Mouse (Mus musculus): ENCODE data around the gene Lrrc8d. TPM values are rescaled to one million over a fixed set of nuclear protein-coding genes. Genes with fewer than 3 reads are reported as not detected.
A peak's percentile ranks its signal among the peaks of the same experiment; 100 is the strongest.

Lrrc8d gene
- polyA plus RNA-seq, 2 experiments: 8.2 to 13.4 TPM

DNA sequence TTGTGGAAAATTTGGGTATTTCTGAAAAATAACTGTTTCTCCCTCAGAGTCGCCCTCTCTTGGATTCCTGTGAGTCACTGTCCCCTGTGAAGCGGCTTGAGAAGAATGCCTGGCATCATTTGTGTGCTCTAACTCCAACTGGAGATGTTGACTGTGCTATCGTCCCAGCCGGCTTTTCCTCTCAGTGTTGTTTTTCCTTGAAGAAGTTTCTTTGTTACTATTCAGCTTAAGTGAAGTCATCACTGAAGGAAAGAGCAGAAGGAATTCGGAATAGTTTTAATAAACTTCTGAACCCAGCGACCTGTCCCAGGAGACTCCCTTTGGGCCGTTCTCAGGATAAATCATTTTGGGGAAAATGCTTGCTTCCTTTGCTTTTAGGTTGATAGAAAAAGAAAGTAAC, 132.4 kb downstream of the Lrrc8d start:
- no peaks in the 10 kb centered on the region for H3K27me3 ChIP-seq (ENCODE audit: control insufficient read depth, insufficient read depth, low read length)
- H3K27ac ChIP-seq (replicated peaks; ENCODE audit: low read depth, low read length): no peak overlapping the region
- TF ChIP-seq POLR2A (IDR thresholded peaks at IDR 0.05; ENCODE audit: borderline replicate concordance, extremely low read depth, insufficient read depth, insufficient read length): no peak
- no peak overlapping the region for H3K4me2 ChIP-seq (replicated peaks; ENCODE audit: low read depth, low read length, severe bottlenecking)
- WGBS: 63% methylated on average over 7 of the region's 7 CpGs
- H3K4me1 ChIP-seq (ENCODE audit: control insufficient read depth, insufficient read depth, low read length): peaks cover 7% of the 10 kb centered on the region; the same call in 1 of the 2 replicates
- H3K9ac ChIP-seq (ENCODE audit: low read depth, low read length, severe bottlenecking): no peak overlapping the region
- no peaks in the 10 kb centered on the region for H3K36me3 ChIP-seq (ENCODE audit: control insufficient read depth, insufficient read depth, low read length)
- H3K4me3 ChIP-seq (replicated peaks; ENCODE audit: low read length): no peak overlapping the region
- peak; percentile 49 for DNase-seq (ENCODE audit: low spot score)
- no peaks in the 10 kb centered on the region for H3K9me3 ChIP-seq (ENCODE audit: control insufficient read depth, low read length)
- no peak for ATAC-seq (ENCODE audit: low FRiP score, low read depth)

DNA sequence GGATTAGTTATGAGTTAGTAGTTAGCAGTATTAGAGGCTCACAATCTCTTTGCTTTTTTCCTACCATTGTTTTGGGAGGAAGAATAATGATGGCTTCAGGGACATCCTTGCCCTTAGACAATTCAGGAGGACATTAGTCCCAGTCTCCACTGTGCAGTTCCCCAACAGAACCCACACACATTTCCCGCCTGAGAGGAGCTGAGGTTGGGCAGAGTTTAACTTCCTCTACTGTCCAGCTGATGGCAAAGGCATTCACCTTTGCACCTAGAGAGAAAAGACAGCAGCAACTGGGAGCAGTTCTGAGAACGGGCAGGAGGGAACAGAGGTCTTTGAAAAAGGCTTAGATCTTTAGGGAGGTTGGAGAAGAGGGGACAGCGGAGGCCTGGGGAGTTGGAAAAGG, 134.2 kb downstream of the Lrrc8d start:
- no peaks in the 10 kb centered on the region for H3K9me3 ChIP-seq (ENCODE audit: control insufficient read depth, low read length)
- no peak overlapping the region for H3K9ac ChIP-seq (ENCODE audit: low read depth, low read length, severe bottlenecking)
- no peaks in the 10 kb centered on the region for H3K36me3 ChIP-seq (ENCODE audit: control insufficient read depth, insufficient read depth, low read length)
- WGBS: 69% methylated on average over 3 of the region's 3 CpGs
- ATAC-seq (ENCODE audit: low FRiP score, low read depth): no peak
- H3K4me1 ChIP-seq (ENCODE audit: control insufficient read depth, insufficient read depth, low read length): peaks cover 6% of the 10 kb centered on the region; the same call in 1 of the 2 replicates
- no peaks in the 10 kb centered on the region for H3K27me3 ChIP-seq (ENCODE audit: control insufficient read depth, insufficient read depth, low read length)
- no peak for DNase-seq (ENCODE audit: low spot score)
- no peak for TF ChIP-seq POLR2A (IDR thresholded peaks at IDR 0.05; ENCODE audit: borderline replicate concordance, extremely low read depth, insufficient read depth, insufficient read length)
- no peak overlapping the region for H3K4me2 ChIP-seq (replicated peaks; ENCODE audit: low read depth, low read length, severe bottlenecking)
- H3K4me3 ChIP-seq (replicated peaks; ENCODE audit: low read length): no peak overlapping the region
- no peak overlapping the region for H3K27ac ChIP-seq (replicated peaks; ENCODE audit: low read depth, low read length)

DNA sequence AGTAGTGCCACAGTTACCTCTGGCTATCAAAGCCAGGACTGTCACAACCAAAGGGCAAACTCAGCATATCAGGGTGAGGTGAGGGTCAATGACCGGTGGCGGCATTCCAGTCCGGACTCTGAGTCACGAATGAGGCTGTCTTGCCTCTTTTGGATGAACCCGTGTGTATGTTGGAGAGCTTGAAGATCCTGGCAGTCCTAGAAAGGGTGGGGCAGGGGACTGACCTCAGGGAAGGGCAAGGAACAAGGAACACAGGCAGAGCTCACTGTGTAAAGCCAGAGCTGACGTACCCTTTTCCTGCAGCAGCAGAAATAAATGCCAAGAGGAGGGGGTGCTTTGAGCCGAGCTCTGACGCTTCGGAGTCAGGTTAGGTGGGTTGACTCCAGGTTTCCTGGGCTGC, 136.2 kb downstream of the Lrrc8d start:
- 84% methylated on average over 9 of the region's 9 CpGs for WGBS
- DNase-seq (ENCODE audit: low spot score) (no peak), ATAC-seq (ENCODE audit: low FRiP score, low read depth) (no peak)
- no peaks in the 10 kb centered on the region; the same call in 1 of the 2 replicates for H3K4me1 ChIP-seq (ENCODE audit: control insufficient read depth, insufficient read depth, low read length)
- no peak overlapping the region for H3K9ac ChIP-seq (ENCODE audit: low read depth, low read length, severe bottlenecking)
- H3K9me3 ChIP-seq (ENCODE audit: control insufficient read depth, low read length): no peaks in the 10 kb centered on the region
- no peaks in the 10 kb centered on the region for H3K36me3 ChIP-seq (ENCODE audit: control insufficient read depth, insufficient read depth, low read length)
- no peak overlapping the region for H3K4me3 ChIP-seq (replicated peaks; ENCODE audit: low read length)
- no peak overlapping the region for H3K27ac ChIP-seq (replicated peaks; ENCODE audit: low read depth, low read length)
- no peak for TF ChIP-seq POLR2A (IDR thresholded peaks at IDR 0.05; ENCODE audit: borderline replicate concordance, extremely low read depth, insufficient read depth, insufficient read length)
- no peak overlapping the region for H3K4me2 ChIP-seq (replicated peaks; ENCODE audit: low read depth, low read length, severe bottlenecking)
- H3K27me3 ChIP-seq (ENCODE audit: control insufficient read depth, insufficient read depth, low read length): no peaks in the 10 kb centered on the region

DNA sequence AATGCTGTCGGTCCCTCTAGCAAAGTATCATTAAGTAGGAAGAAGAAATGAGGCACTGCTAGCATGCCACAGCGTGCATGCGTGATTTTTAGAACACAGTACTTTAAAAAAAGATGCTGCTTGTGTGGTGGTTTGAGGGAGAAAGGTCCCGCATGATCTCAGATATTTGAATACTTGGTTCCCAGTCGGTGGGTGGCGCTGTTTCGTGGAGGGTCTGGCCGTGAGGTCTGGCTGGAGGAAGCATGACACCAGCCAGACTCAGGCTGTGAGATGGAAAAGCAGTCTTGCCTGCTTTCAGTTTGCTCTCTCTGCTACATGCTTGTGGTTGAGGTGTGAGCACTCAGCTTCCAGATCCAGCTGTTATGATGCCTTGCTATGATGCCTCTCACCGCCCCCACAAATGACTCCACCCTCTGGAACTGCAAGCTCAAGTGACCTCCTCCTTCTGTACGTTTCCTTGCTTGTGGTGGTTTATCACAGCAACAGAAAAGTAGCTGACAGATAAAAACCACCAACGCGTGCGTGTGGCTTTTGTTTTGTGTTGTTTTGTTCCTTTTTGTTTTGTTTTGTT, 140.1 kb downstream of the Lrrc8d start:
- Histone ChIP-seq H3K27me3 (ENCODE audit: control insufficient read depth, insufficient read depth, low read length) (no peaks in the 10 kb centered on the region), H3K36me3 (ENCODE audit: control insufficient read depth, insufficient read depth, low read length) (no peaks in the 10 kb centered on the region), H3K4me1 (ENCODE audit: control insufficient read depth, insufficient read depth, low read length) (no peaks in the 10 kb centered on the region), H3K4me3 (replicated peaks; ENCODE audit: low read length) (no peak overlapping the region), H3K9me3 (ENCODE audit: control insufficient read depth, low read length) (no peaks in the 10 kb centered on the region), H3K9ac (ENCODE audit: low read depth, low read length, severe bottlenecking) (no peak overlapping the region), H3K4me2 (replicated peaks; ENCODE audit: low read depth, low read length, severe bottlenecking) (no peak overlapping the region), H3K27ac (replicated peaks; ENCODE audit: low read depth, low read length) (no peak overlapping the region)
- DNase-seq (ENCODE audit: low spot score) (no peak), ATAC-seq (ENCODE audit: low FRiP score, low read depth) (no peak)
- no peak for TF ChIP-seq POLR2A (IDR thresholded peaks at IDR 0.05; ENCODE audit: borderline replicate concordance, extremely low read depth, insufficient read depth, insufficient read length)
- WGBS: 75% methylated on average over 13 of the region's 13 CpGs

DNA sequence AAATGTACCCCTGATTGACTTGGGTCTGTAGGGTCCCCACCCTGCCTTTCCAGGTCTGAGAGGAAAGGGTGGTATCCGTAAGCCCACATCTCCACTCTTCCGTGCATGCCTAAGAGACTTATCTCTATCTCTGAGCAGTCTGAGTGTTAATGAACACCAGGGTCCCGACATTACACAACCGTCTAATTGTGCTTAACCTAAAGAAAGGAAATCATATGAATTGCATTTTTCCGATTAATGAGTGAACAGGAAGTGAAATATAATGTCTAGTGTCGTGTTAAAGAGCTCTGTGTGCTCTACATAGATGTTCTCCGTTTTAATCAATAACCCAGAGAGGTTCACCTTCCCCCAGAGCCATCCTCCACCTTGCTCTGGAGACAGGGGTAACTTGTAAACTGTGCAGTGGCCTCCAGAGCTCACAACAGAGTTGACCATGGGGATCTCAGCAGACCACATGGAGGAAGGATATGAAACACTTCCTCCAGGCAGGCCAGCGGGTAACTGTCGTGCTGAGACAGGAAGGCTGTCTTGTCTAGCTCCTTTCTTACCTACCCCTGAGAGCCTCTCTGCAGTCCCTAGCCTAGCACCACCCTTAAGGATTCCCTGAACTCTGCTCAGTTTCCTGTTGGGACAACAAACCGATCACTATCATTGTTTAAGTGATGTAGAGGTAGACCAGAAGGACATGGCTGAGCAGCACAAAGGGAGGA, 144.4 kb downstream of the Lrrc8d start:
- TF ChIP-seq POLR2A (IDR thresholded peaks at IDR 0.05; ENCODE audit: borderline replicate concordance, extremely low read depth, insufficient read depth, insufficient read length): no peak
- H3K9ac ChIP-seq (ENCODE audit: low read depth, low read length, severe bottlenecking): no peak overlapping the region
- peaks cover 1% of the 10 kb centered on the region for H3K4me1 ChIP-seq (ENCODE audit: control insufficient read depth, insufficient read depth, low read length)
- WGBS: 84% methylated on average over 10 of the region's 10 CpGs
- ATAC-seq (ENCODE audit: low FRiP score, low read depth) (no peak), DNase-seq (ENCODE audit: low spot score) (no peak)
- no peaks in the 10 kb centered on the region for H3K27me3 ChIP-seq (ENCODE audit: control insufficient read depth, insufficient read depth, low read length)
- H3K27ac ChIP-seq (replicated peaks; ENCODE audit: low read depth, low read length): no peak overlapping the region
- no peaks in the 10 kb centered on the region for H3K9me3 ChIP-seq (ENCODE audit: control insufficient read depth, low read length)
- H3K4me2 ChIP-seq (replicated peaks; ENCODE audit: low read depth, low read length, severe bottlenecking): no peak overlapping the region
- no peaks in the 10 kb centered on the region for H3K36me3 ChIP-seq (ENCODE audit: control insufficient read depth, insufficient read depth, low read length)
- H3K4me3 ChIP-seq (replicated peaks; ENCODE audit: low read length): no peak overlapping the region
